Mouse (Mus musculus): ENCODE results near the gene Chad. TPM values are rescaled to one million over a fixed set of nuclear protein-coding genes. Genes with fewer than 3 reads are reported as not detected.

Gene Chad
- polyA plus RNA-seq, 1 experiment from 2014 or later = 2.1 TPM

GRCm38 (mm10) chr11:94543344-94543743 is 21.5 kb upstream of the Chad start:
- Histone ChIP-seq H3K9me3 (replicated peaks; ENCODE audit: control insufficient read depth, low read length) (no peaks in the 10 kb centered on the region), H3K9ac (ENCODE audit: low read length) (no peak overlapping the region), H3K4me3 (ENCODE audit: low read length) (no peak overlapping the region), H3K4me1 (ENCODE audit: control insufficient read depth, insufficient read depth, low read length) (peaks cover 7% of the 10 kb centered on the region), H3K36me3 (ENCODE audit: control insufficient read depth, insufficient read depth) (0 out of 2 replicates have a peak, but pooled peaks cover 5% of the 10 kb centered on the region), H3K27ac (ENCODE audit: low read length) (no peak overlapping the region), H3K27me3 (ENCODE audit: control insufficient read depth, insufficient read depth, low read length) (no peaks in the 10 kb centered on the region), H3K4me2 (ENCODE audit: low read depth, low read length) (no peak overlapping the region)
- ATAC-seq (replicated peaks; ENCODE audit: extremely low read depth, insufficient read depth, low FRiP score) = no peak
- 87% methylated on average over 12 of the region's 12 CpGs for WGBS

GRCm38 (mm10) chr11:94543932-94544331 is 20.9 kb upstream of the Chad start:
- peak overlapping the region; percentile 10; the same call in 1 of the 2 replicates for H3K9ac ChIP-seq (ENCODE audit: low read length)
- ATAC-seq (replicated peaks; ENCODE audit: extremely low read depth, insufficient read depth, low FRiP score) = peak; percentile 33
- H3K4me3 ChIP-seq (ENCODE audit: low read length) = peak overlapping the region; percentile 20; the same call in 1 of the 2 replicates
- peak overlapping the region; percentile 36 for H3K4me2 ChIP-seq (ENCODE audit: low read depth, low read length)
- H3K27me3 ChIP-seq (ENCODE audit: control insufficient read depth, insufficient read depth, low read length) = no peaks in the 10 kb centered on the region
- 19% methylated on average over 9 of the region's 9 CpGs for WGBS
- no peak overlapping the region for H3K27ac ChIP-seq (ENCODE audit: low read length)
- peaks cover 7% of the 10 kb centered on the region for H3K4me1 ChIP-seq (ENCODE audit: control insufficient read depth, insufficient read depth, low read length)
- H3K36me3 ChIP-seq (ENCODE audit: control insufficient read depth, insufficient read depth) = 0 out of 2 replicates have a peak, but pooled peaks cover 5% of the 10 kb centered on the region
- no peaks in the 10 kb centered on the region for H3K9me3 ChIP-seq (replicated peaks; ENCODE audit: control insufficient read depth, low read length)

GRCm38 (mm10) chr11:94544422-94544821 is 20.4 kb upstream of the Chad start:
- peak overlapping the region; percentile 21; the same call in 1 of the 2 replicates for H3K9ac ChIP-seq (ENCODE audit: low read length)
- peak overlapping the region; percentile 36 for H3K4me2 ChIP-seq (ENCODE audit: low read depth, low read length)
- no peak for ATAC-seq (replicated peaks; ENCODE audit: extremely low read depth, insufficient read depth, low FRiP score)
- no peak overlapping the region for H3K27ac ChIP-seq (ENCODE audit: low read length)
- peaks cover 7% of the 10 kb centered on the region for H3K4me1 ChIP-seq (ENCODE audit: control insufficient read depth, insufficient read depth, low read length)
- no peaks in the 10 kb centered on the region for H3K9me3 ChIP-seq (replicated peaks; ENCODE audit: control insufficient read depth, low read length)
- H3K36me3 ChIP-seq (ENCODE audit: control insufficient read depth, insufficient read depth) = 0 out of 2 replicates have a peak, but pooled peaks cover 5% of the 10 kb centered on the region
- 53% methylated on average over 18 of the region's 18 CpGs for WGBS
- no peaks in the 10 kb centered on the region for H3K27me3 ChIP-seq (ENCODE audit: control insufficient read depth, insufficient read depth, low read length)
- peak overlapping the region; percentile 20 for H3K4me3 ChIP-seq (ENCODE audit: low read length)

GRCm38 (mm10) chr11:94546381-94546780 is 18.5 kb upstream of the Chad start:
- H3K9ac ChIP-seq (ENCODE audit: low read length) = no peak overlapping the region
- no peak for ATAC-seq (replicated peaks; ENCODE audit: extremely low read depth, insufficient read depth, low FRiP score)
- H3K4me2 ChIP-seq (ENCODE audit: low read depth, low read length) = no peak overlapping the region
- no peak overlapping the region for H3K4me3 ChIP-seq (ENCODE audit: low read length)
- peaks cover 7% of the 10 kb centered on the region for H3K4me1 ChIP-seq (ENCODE audit: control insufficient read depth, insufficient read depth, low read length)
- no peak overlapping the region for H3K27ac ChIP-seq (ENCODE audit: low read length)
- H3K9me3 ChIP-seq (replicated peaks; ENCODE audit: control insufficient read depth, low read length) = no peaks in the 10 kb centered on the region; the same call in 1 of the 2 replicates
- no peaks in the 10 kb centered on the region for H3K27me3 ChIP-seq (ENCODE audit: control insufficient read depth, insufficient read depth, low read length)
- H3K36me3 ChIP-seq (ENCODE audit: control insufficient read depth, insufficient read depth) = 0 out of 2 replicates have a peak, but pooled peaks cover 5% of the 10 kb centered on the region
- whole genome bisulfite sequencing = 98% methylated on average over 5 of the region's 5 CpGs

- Histone ChIP-seq H3K27me3 (ENCODE audit: control insufficient read depth, insufficient read depth, low read length) (no peaks in the 10 kb centered on the region), H3K4me1 (ENCODE audit: control insufficient read depth, insufficient read depth, low read length) (peaks cover 7% of the 10 kb centered on the region), H3K9ac (ENCODE audit: low read length) (no peak overlapping the region), H3K9me3 (replicated peaks; ENCODE audit: control insufficient read depth, low read length) (peaks cover 4% of the 10 kb centered on the region; the same call in 1 of the 2 replicates), H3K36me3 (ENCODE audit: control insufficient read depth, insufficient read depth) (0 out of 2 replicates have a peak, but pooled peaks cover 5% of the 10 kb centered on the region), H3K4me2 (ENCODE audit: low read depth, low read length) (no peak overlapping the region), H3K27ac (ENCODE audit: low read length) (no peak overlapping the region), H3K4me3 (ENCODE audit: low read length) (no peak overlapping the region)
- ATAC-seq (replicated peaks; ENCODE audit: extremely low read depth, insufficient read depth, low FRiP score) = no peak
- 94% methylated on average over 6 of the region's 6 CpGs for WGBS
Measured at GRCm38 (mm10) chr11:94547271-94547670, 17.6 kb upstream of the Chad start.

- H3K4me3 ChIP-seq (ENCODE audit: low read length) = peak overlapping the region; percentile 57
- peaks cover 7% of the 10 kb centered on the region for H3K4me1 ChIP-seq (ENCODE audit: control insufficient read depth, insufficient read depth, low read length)
- peak overlapping the region; percentile 79 for H3K27ac ChIP-seq (ENCODE audit: low read length)
- H3K9ac ChIP-seq (ENCODE audit: low read length) = peak overlapping the region; percentile 73
- 0 out of 2 replicates have a peak, but pooled peaks have one; percentile 11 for ATAC-seq (replicated peaks; ENCODE audit: extremely low read depth, insufficient read depth, low FRiP score)
- peaks cover 4% of the 10 kb centered on the region; the same call in 1 of the 2 replicates for H3K9me3 ChIP-seq (replicated peaks; ENCODE audit: control insufficient read depth, low read length)
- peak overlapping the region; percentile 79 for H3K4me2 ChIP-seq (ENCODE audit: low read depth, low read length)
- H3K36me3 ChIP-seq (ENCODE audit: control insufficient read depth, insufficient read depth) = no peaks in the 10 kb centered on the region
- 10% methylated on average over 24 of the region's 24 CpGs for WGBS
- no peaks in the 10 kb centered on the region for H3K27me3 ChIP-seq (ENCODE audit: control insufficient read depth, insufficient read depth, low read length)
Measured at GRCm38 (mm10) chr11:94548041-94548784, 16.6 kb upstream of the Chad start.

- H3K9ac ChIP-seq (ENCODE audit: low read length) = peak within 1 kb of the TSS; percentile 73
- H3K9me3 ChIP-seq (replicated peaks; ENCODE audit: control insufficient read depth, low read length) = peaks cover 4% of the 10 kb centered on the region; the same call in 1 of the 2 replicates
- H3K4me3 ChIP-seq (ENCODE audit: low read length) = peak within 1 kb of the TSS; percentile 57
- peak within 1 kb of the TSS; percentile 79 for H3K4me2 ChIP-seq (ENCODE audit: low read depth, low read length)
- no peaks in the 10 kb centered on the region for H3K27me3 ChIP-seq (ENCODE audit: control insufficient read depth, insufficient read depth, low read length)
- H3K36me3 ChIP-seq (ENCODE audit: control insufficient read depth, insufficient read depth) = no peaks in the 10 kb centered on the region
- peak; percentile 85 for ATAC-seq (replicated peaks; ENCODE audit: extremely low read depth, insufficient read depth, low FRiP score)
- H3K27ac ChIP-seq (ENCODE audit: low read length) = peak within 1 kb of the TSS; percentile 79
- peaks cover 7% of the 10 kb centered on the region for H3K4me1 ChIP-seq (ENCODE audit: control insufficient read depth, insufficient read depth, low read length)
- 3% methylated on average over 49 of the region's 49 CpGs for WGBS
Measured at GRCm38 (mm10) chr11:94548888-94549690, 15.8 kb upstream of the Chad start, which contains the start of gene Rsad1. Rsad1 (minus strand) TSS chr11:94549255.

GRCm38 (mm10) chr11:94549691-94550441 is 15.0 kb upstream of the Chad start:
- Histone ChIP-seq H3K4me2 (ENCODE audit: low read depth, low read length) (no peak overlapping the region), H3K4me3 (ENCODE audit: low read length) (no peak overlapping the region), H3K27me3 (ENCODE audit: control insufficient read depth, insufficient read depth, low read length) (no peaks in the 10 kb centered on the region), H3K4me1 (ENCODE audit: control insufficient read depth, insufficient read depth, low read length) (peaks cover 5% of the 10 kb centered on the region), H3K9ac (ENCODE audit: low read length) (peak overlapping the region; percentile 52), H3K36me3 (ENCODE audit: control insufficient read depth, insufficient read depth) (no peaks in the 10 kb centered on the region), H3K27ac (ENCODE audit: low read length) (peak overlapping the region; percentile 69), H3K9me3 (replicated peaks; ENCODE audit: control insufficient read depth, low read length) (peaks cover 4% of the 10 kb centered on the region; the same call in 1 of the 2 replicates)
- ATAC-seq (replicated peaks; ENCODE audit: extremely low read depth, insufficient read depth, low FRiP score) = no peak
- WGBS = 66% methylated on average over 10 of the region's 10 CpGs
